Mouse (Mus musculus): ENCODE results near the gene Enox1. TPM values are rescaled to one million over a fixed set of nuclear protein-coding genes. Genes with fewer than 3 reads are reported as not detected.

The Enox1 gene
- polyA plus RNA-seq, 1 experiment, result 0.30 TPM

GRCm38 (mm10) chr14:77150556-77150955 lies 6.0 kb upstream of the Enox1 start:
- Histone ChIP-seq H3K4me3 (ENCODE audit: low read depth, low read length) (no peak overlapping the region), H3K27ac (ENCODE audit: insufficient read depth, low read depth, low read length) (no peak overlapping the region), H3K4me1 (ENCODE audit: control insufficient read depth, insufficient read depth, insufficient read length, low read length) (no peaks in the 10 kb centered on the region), H3K36me3 (ENCODE audit: control insufficient read depth, insufficient read depth, low read length) (no peaks in the 10 kb centered on the region), H3K27me3 (ENCODE audit: control insufficient read depth, insufficient read depth, low read length) (no peaks in the 10 kb centered on the region)
- 77% methylated on average over 6 of the region's 6 CpGs for WGBS
- no peak for TF ChIP-seq CTCF (IDR thresholded peaks at IDR 0.05; ENCODE audit: extremely low read depth, insufficient read length, insufficient replicate concordance, low read depth, low read length)

- Histone ChIP-seq H3K36me3 (ENCODE audit: control insufficient read depth, insufficient read depth, low read length) (no peaks in the 10 kb centered on the region), H3K4me3 (ENCODE audit: low read depth, low read length) (no peak overlapping the region), H3K27me3 (ENCODE audit: control insufficient read depth, insufficient read depth, low read length) (peaks cover 5% of the 10 kb centered on the region), H3K4me1 (ENCODE audit: control insufficient read depth, insufficient read depth, insufficient read length, low read length) (no peaks in the 10 kb centered on the region; the same call in 1 of the 2 replicates), H3K27ac (ENCODE audit: insufficient read depth, low read depth, low read length) (no peak overlapping the region)
- 88% methylated on average over 7 of the region's 7 CpGs for WGBS
- TF ChIP-seq CTCF (IDR thresholded peaks at IDR 0.05; ENCODE audit: extremely low read depth, insufficient read length, insufficient replicate concordance, low read depth, low read length) (no peak), POLR2A (IDR thresholded peaks at IDR 0.05; ENCODE audit: low read depth, low read length) (no peak)
Measured at GRCm38 (mm10) chr14:77151431-77151830, 5.1 kb upstream of the Enox1 start.

GRCm38 (mm10) chr14:77156911-77157504 lies 445 bp downstream of the Enox1 start:
- Histone ChIP-seq H3K4me1 (ENCODE audit: control insufficient read depth, insufficient read depth, insufficient read length, low read length) (no peaks in the 10 kb centered on the region; the same call in 1 of the 2 replicates), H3K27ac (ENCODE audit: insufficient read depth, low read depth, low read length) (no peak overlapping the region), H3K36me3 (ENCODE audit: control insufficient read depth, insufficient read depth, low read length) (no peaks in the 10 kb centered on the region), H3K27me3 (ENCODE audit: control insufficient read depth, insufficient read depth, low read length) (peaks cover 19% of the 10 kb centered on the region), H3K4me3 (ENCODE audit: low read depth, low read length) (peak overlapping the region; percentile 66)
- WGBS, result 2% methylated on average over 63 of the region's 64 CpGs
- TF ChIP-seq CTCF (IDR thresholded peaks at IDR 0.05; ENCODE audit: extremely low read depth, insufficient read length, insufficient replicate concordance, low read depth, low read length) (no peak), POLR2A (IDR thresholded peaks at IDR 0.05; ENCODE audit: low read depth, low read length) (no peak)

- TF ChIP-seq POLR2A (IDR thresholded peaks at IDR 0.05; ENCODE audit: low read depth, low read length), result no peak
- TF ChIP-seq CTCF (IDR thresholded peaks at IDR 0.05; ENCODE audit: extremely low read depth, insufficient read length, insufficient replicate concordance, low read depth, low read length), result no peak
- Histone ChIP-seq H3K4me1 (ENCODE audit: control insufficient read depth, insufficient read depth, insufficient read length, low read length) (no peaks in the 10 kb centered on the region; the same call in 1 of the 2 replicates), H3K27ac (ENCODE audit: insufficient read depth, low read depth, low read length) (no peak overlapping the region), H3K27me3 (ENCODE audit: control insufficient read depth, insufficient read depth, low read length) (peaks cover 19% of the 10 kb centered on the region), H3K36me3 (ENCODE audit: control insufficient read depth, insufficient read depth, low read length) (no peaks in the 10 kb centered on the region), H3K4me3 (ENCODE audit: low read depth, low read length) (peak overlapping the region; percentile 66)
- WGBS, result 3% methylated on average over 31 of the region's 31 CpGs
Measured at GRCm38 (mm10) chr14:77157505-77157911, 945 bp downstream of the Enox1 start.

GRCm38 (mm10) chr14:77159397-77159796 lies 2.8 kb downstream of the Enox1 start:
- Histone ChIP-seq H3K36me3 (ENCODE audit: control insufficient read depth, insufficient read depth, low read length) (no peaks in the 10 kb centered on the region), H3K4me1 (ENCODE audit: control insufficient read depth, insufficient read depth, insufficient read length, low read length) (no peaks in the 10 kb centered on the region; the same call in 1 of the 2 replicates), H3K27ac (ENCODE audit: insufficient read depth, low read depth, low read length) (no peak overlapping the region), H3K27me3 (ENCODE audit: control insufficient read depth, insufficient read depth, low read length) (peaks cover 19% of the 10 kb centered on the region), H3K4me3 (ENCODE audit: low read depth, low read length) (no peak overlapping the region)
- TF ChIP-seq CTCF (IDR thresholded peaks at IDR 0.05; ENCODE audit: extremely low read depth, insufficient read length, insufficient replicate concordance, low read depth, low read length) (no peak), POLR2A (IDR thresholded peaks at IDR 0.05; ENCODE audit: low read depth, low read length) (no peak)
- WGBS, result 76% methylated on average over 5 of the region's 5 CpGs

GRCm38 (mm10) chr14:77162496-77162895 lies 5.9 kb downstream of the Enox1 start:
- Histone ChIP-seq H3K27ac (ENCODE audit: insufficient read depth, low read depth, low read length) (no peak overlapping the region), H3K27me3 (ENCODE audit: control insufficient read depth, insufficient read depth, low read length) (0 out of 2 replicates have a peak, but pooled peaks cover 3% of the 10 kb centered on the region), H3K36me3 (ENCODE audit: control insufficient read depth, insufficient read depth, low read length) (no peaks in the 10 kb centered on the region), H3K4me1 (ENCODE audit: control insufficient read depth, insufficient read depth, insufficient read length, low read length) (no peaks in the 10 kb centered on the region), H3K4me3 (ENCODE audit: low read depth, low read length) (no peak overlapping the region)
- WGBS, result 74% methylated on average over 3 of the region's 3 CpGs
- TF ChIP-seq POLR2A (IDR thresholded peaks at IDR 0.05; ENCODE audit: low read depth, low read length) (no peak), CTCF (IDR thresholded peaks at IDR 0.05; ENCODE audit: extremely low read depth, insufficient read length, insufficient replicate concordance, low read depth, low read length) (no peak)

- TF ChIP-seq CTCF (IDR thresholded peaks at IDR 0.05; ENCODE audit: extremely low read depth, insufficient read length, insufficient replicate concordance, low read depth, low read length) (no peak), POLR2A (IDR thresholded peaks at IDR 0.05; ENCODE audit: low read depth, low read length) (no peak)
- Histone ChIP-seq H3K27ac (ENCODE audit: insufficient read depth, low read depth, low read length) (no peak overlapping the region), H3K4me3 (ENCODE audit: low read depth, low read length) (no peak overlapping the region), H3K4me1 (ENCODE audit: control insufficient read depth, insufficient read depth, insufficient read length, low read length) (no peaks in the 10 kb centered on the region), H3K36me3 (ENCODE audit: control insufficient read depth, insufficient read depth, low read length) (no peaks in the 10 kb centered on the region), H3K27me3 (ENCODE audit: control insufficient read depth, insufficient read depth, low read length) (no peaks in the 10 kb centered on the region)
- WGBS, result 73% methylated on average over 6 of the region's 6 CpGs
Measured at GRCm38 (mm10) chr14:77164396-77164795, 7.8 kb downstream of the Enox1 start.
